Mouse (Mus musculus): ENCODE measurements around the gene Gm21586.
"Not testable (repeated sequence)": the region's sequence is repeated elsewhere in the genome, so short reads cannot be mapped to it uniquely, and the experiment has no call there.

- not testable (repeated sequence) for TF ChIP-seq CTCF (conservative IDR thresholded peaks at IDR 0.05; ENCODE audit: insufficient read depth, insufficient read length, low read depth, low read length); POLR2A (IDR thresholded peaks at IDR 0.05; ENCODE audit: low read depth, low read length)
These were observed at the start of gene Gm21586 for GRCm38 (mm10) chr4:42439078-42439477.

Data from kidney, adult 2 months (tissue).